Mouse (Mus musculus) erythroblast, adult 5-6 weeks (primary cell): ENCODE results near the gene Lmo3. TPM values are rescaled to one million over a fixed set of nuclear protein-coding genes. Genes with fewer than 3 reads are reported as not detected.

ENCODE experiments used
- ATAC-seq: replicated peaks from 2 replicates; pipeline ENCODE4 v1.8.0; 2016; ENCODE audit warnings: moderate number of reproducible peaks, mild to moderate bottlenecking, moderate TSS enrichment, inconsistent platforms; ENCODE audit not compliant: poor library complexity, low FRiP score, severe bottlenecking
- total RNA-seq, 2 experiments: library from RNA; stranded (forward) in 1 of 2; stranded (reverse) in 1 of 2; fragments of 150-400 nt in 1 of 2; fragments of 200-764, 138-1000 nt in 1 of 2; gene quantifications; 2 replicates each; pipeline versions ENCODE4 v1.2.3 to v1.2.4; 2015 to 2017; ENCODE audit warnings: low replicate concordance in 2 of 2

Lmo3 gene
- total RNA-seq, 2 experiments from 2014 or later = not detected

GRCm38 (mm10) chr6:138426894-138427293 lies 154.9 kb downstream of the Lmo3 start:
- ATAC-seq = no peak

GRCm38 (mm10) chr6:138424514-138425225 lies 157.1 kb downstream of the Lmo3 start:
- no peak for ATAC-seq

- no peak for ATAC-seq
Observed at GRCm38 (mm10) chr6:138422671-138423321, 159.0 kb downstream of the Lmo3 start.

GRCm38 (mm10) chr6:138421931-138422531 lies 159.7 kb downstream of the Lmo3 start:
- no peak for ATAC-seq

GRCm38 (mm10) chr6:138421191-138421613 lies 160.6 kb downstream of the Lmo3 start:
- no peak for ATAC-seq

GRCm38 (mm10) chr6:138420536-138420891 lies 161.3 kb downstream of the Lmo3 start:
- ATAC-seq = no peak

GRCm38 (mm10) chr6:138419871-138420535 lies 161.8 kb downstream of the Lmo3 start:
- ATAC-seq = no peak

GRCm38 (mm10) chr6:138412075-138412474 lies 169.7 kb downstream of the Lmo3 start:
- ATAC-seq = no peak

- no peak for ATAC-seq
Observed at GRCm38 (mm10) chr6:138402031-138402430, 179.7 kb downstream of the Lmo3 start.

- no peak for ATAC-seq
Observed at GRCm38 (mm10) chr6:138398836-138399235, 182.9 kb downstream of the Lmo3 start.

- ATAC-seq = no peak
Observed at GRCm38 (mm10) chr6:138391085-138391484, 190.7 kb downstream of the Lmo3 start.

GRCm38 (mm10) chr6:138388168-138388936 lies 193.4 kb downstream of the Lmo3 start:
- ATAC-seq = no peak

GRCm38 (mm10) chr6:138383208-138383607 lies 198.6 kb downstream of the Lmo3 start:
- no peak for ATAC-seq

GRCm38 (mm10) chr6:138371176-138371575 lies 210.6 kb downstream of the Lmo3 start:
- ATAC-seq = no peak

GRCm38 (mm10) chr6:138364111-138364510 lies 217.7 kb downstream of the Lmo3 start:
- no peak for ATAC-seq

- no peak for ATAC-seq
Observed at GRCm38 (mm10) chr6:138350587-138351345, 231.0 kb downstream of the Lmo3 start.

- ATAC-seq = no peak
Observed at GRCm38 (mm10) chr6:138346558-138346957, 235.2 kb downstream of the Lmo3 start.

GRCm38 (mm10) chr6:138335858-138336257 lies 245.9 kb downstream of the Lmo3 start:
- ATAC-seq = no peak

- no peak for ATAC-seq
Observed at GRCm38 (mm10) chr6:138333991-138334390, 247.8 kb downstream of the Lmo3 start.
